Mouse (Mus musculus): ENCODE data around the gene Pxmp2. TPM values are rescaled to one million over a fixed set of nuclear protein-coding genes. Genes with fewer than 3 reads are reported as not detected.

Gene Pxmp2
- total RNA-seq (2014; fragmentation: Nextera tagmentation) (13.0 and 17.5 TPM in 2 replicates), total RNA-seq (2017) (12.9 and 15.6 TPM in 2 replicates), polyA plus RNA-seq (2012) (41.4 and 52.9 TPM in 2 replicates)

- Histone ChIP-seq H3K27me3 (ENCODE audit: insufficient read depth, low read length) (no peaks in the 10 kb centered on the region), H3K4me1 (ENCODE audit: insufficient read depth, low read depth, low read length) (peaks cover 50% of the 10 kb centered on the region), H3K4me3 (ENCODE audit: low read depth, low read length) (peak within 1 kb of the TSS; percentile 86), H3K9me3 (replicated peaks) (no peaks in the 10 kb centered on the region), H3K36me3 (replicated peaks) (peaks cover 50% of the 10 kb centered on the region)
- TF ChIP-seq TAL1 (conservative IDR thresholded peaks at IDR 0.05; ENCODE audit: low read depth, low read length) (no peak), POLR2AphosphoS5 (IDR thresholded peaks at IDR 0.05; ENCODE audit: insufficient replicate concordance, low read depth, low read length) (no peak), GATA1 (IDR thresholded peaks at IDR 0.05; ENCODE audit: borderline replicate concordance, low read length) (no peak)
- DNase-seq (ENCODE audit: low spot score) (peak; percentile 96), ATAC-seq (ENCODE audit: extremely low read depth, insufficient number of reproducible peaks, low FRiP score, poor library complexity, severe bottlenecking) (peak; percentile 91)
Observed at GRCm38 (mm10) chr5:110285770-110286445, at the start of gene Pxmp2, which contains the start of gene Pole. TSS of gene Pxmp2 (minus strand) at chr5:110286186. TSS of gene Pole (plus strand) at chr5:110286306.

GRCm38 (mm10) chr5:110330508-110330907, 44.5 kb upstream of the Pxmp2 start:
- Histone ChIP-seq H3K27me3 (ENCODE audit: insufficient read depth, low read length) (no peaks in the 10 kb centered on the region), H3K4me3 (ENCODE audit: low read depth, low read length) (no peak overlapping the region), H3K9me3 (replicated peaks) (no peaks in the 10 kb centered on the region), H3K4me1 (ENCODE audit: insufficient read depth, low read depth, low read length) (no peaks in the 10 kb centered on the region), H3K36me3 (replicated peaks) (peaks cover 94% of the 10 kb centered on the region)
- DNase-seq (ENCODE audit: low spot score) = no peak
- ATAC-seq (ENCODE audit: extremely low read depth, insufficient number of reproducible peaks, low FRiP score, poor library complexity, severe bottlenecking) = no peak
- no peak for TF ChIP-seq GATA2 (IDR thresholded peaks at IDR 0.05; ENCODE audit: borderline replicate concordance, low read depth, low read length)

GRCm38 (mm10) chr5:110313127-110313526, 27.1 kb upstream of the Pxmp2 start:
- peaks cover 93% of the 10 kb centered on the region for H3K36me3 ChIP-seq (replicated peaks)
- DNase-seq (ENCODE audit: low spot score) = no peak
- H3K27me3 ChIP-seq (ENCODE audit: insufficient read depth, low read length) = no peaks in the 10 kb centered on the region
- TF ChIP-seq GATA1 (IDR thresholded peaks at IDR 0.05; ENCODE audit: borderline replicate concordance, low read length) = no peak
- H3K4me1 ChIP-seq (ENCODE audit: insufficient read depth, low read depth, low read length) = peaks cover 1% of the 10 kb centered on the region; the same call in 1 of the 2 replicates
- H3K4me3 ChIP-seq (ENCODE audit: low read depth, low read length) = no peak overlapping the region
- no peaks in the 10 kb centered on the region for H3K9me3 ChIP-seq (replicated peaks)
- ATAC-seq (ENCODE audit: extremely low read depth, insufficient number of reproducible peaks, low FRiP score, poor library complexity, severe bottlenecking) = no peak

GRCm38 (mm10) chr5:110308861-110309260, 22.9 kb upstream of the Pxmp2 start:
- H3K27me3 ChIP-seq (ENCODE audit: insufficient read depth, low read length) = no peaks in the 10 kb centered on the region
- H3K4me1 ChIP-seq (ENCODE audit: insufficient read depth, low read depth, low read length) = no peaks in the 10 kb centered on the region
- no peaks in the 10 kb centered on the region for H3K9me3 ChIP-seq (replicated peaks)
- no peak for DNase-seq (ENCODE audit: low spot score)
- H3K36me3 ChIP-seq (replicated peaks) = peaks cover 98% of the 10 kb centered on the region
- no peak for TF ChIP-seq GATA1 (IDR thresholded peaks at IDR 0.05; ENCODE audit: borderline replicate concordance, low read length)
- H3K4me3 ChIP-seq (ENCODE audit: low read depth, low read length) = no peak overlapping the region
- ATAC-seq (ENCODE audit: extremely low read depth, insufficient number of reproducible peaks, low FRiP score, poor library complexity, severe bottlenecking) = no peak

- H3K36me3 ChIP-seq (replicated peaks) = peaks cover 96% of the 10 kb centered on the region
- no peak overlapping the region for H3K4me3 ChIP-seq (ENCODE audit: low read depth, low read length)
- H3K4me1 ChIP-seq (ENCODE audit: insufficient read depth, low read depth, low read length) = peaks cover 9% of the 10 kb centered on the region
Observed at GRCm38 (mm10) chr5:110300591-110300990, 14.6 kb upstream of the Pxmp2 start.

GRCm38 (mm10) chr5:110296637-110297036, 10.7 kb upstream of the Pxmp2 start:
- TF ChIP-seq GATA1 (IDR thresholded peaks at IDR 0.05; ENCODE audit: borderline replicate concordance, low read length) (no peak), GATA2 (IDR thresholded peaks at IDR 0.05; ENCODE audit: borderline replicate concordance, low read depth, low read length) (no peak), CTCF (IDR thresholded peaks at IDR 0.05; ENCODE audit: low read depth, low read length) (no peak), TAL1 (conservative IDR thresholded peaks at IDR 0.05; ENCODE audit: low read depth, low read length) (no peak)
- no peak for DNase-seq (ENCODE audit: low spot score)
- no peaks in the 10 kb centered on the region for H3K9me3 ChIP-seq (replicated peaks)
- H3K4me1 ChIP-seq (ENCODE audit: insufficient read depth, low read depth, low read length) = peaks cover 11% of the 10 kb centered on the region
- no peaks in the 10 kb centered on the region for H3K27me3 ChIP-seq (ENCODE audit: insufficient read depth, low read length)
- no peak overlapping the region for H3K4me3 ChIP-seq (ENCODE audit: low read depth, low read length)
- peaks cover 92% of the 10 kb centered on the region for H3K36me3 ChIP-seq (replicated peaks)
- ATAC-seq (ENCODE audit: extremely low read depth, insufficient number of reproducible peaks, low FRiP score, poor library complexity, severe bottlenecking) = no peak

More at GRCm38 (mm10) chr5:110300591-110300990, 14.6 kb upstream of the Pxmp2 start:
- Histone ChIP-seq H3K9me3 (replicated peaks) (no peaks in the 10 kb centered on the region), H3K27me3 (ENCODE audit: insufficient read depth, low read length) (no peaks in the 10 kb centered on the region)
- no peak for TF ChIP-seq GATA2 (IDR thresholded peaks at IDR 0.05; ENCODE audit: borderline replicate concordance, low read depth, low read length)
- TF ChIP-seq GATA1 (IDR thresholded peaks at IDR 0.05; ENCODE audit: borderline replicate concordance, low read length) = no peak
- TF ChIP-seq POLR2AphosphoS5 (IDR thresholded peaks at IDR 0.05; ENCODE audit: insufficient replicate concordance, low read depth, low read length) = no peak
- TF ChIP-seq CTCF (IDR thresholded peaks at IDR 0.05; ENCODE audit: low read depth, low read length) = no peak
- TF ChIP-seq TAL1 (conservative IDR thresholded peaks at IDR 0.05; ENCODE audit: low read depth, low read length) = no peak
- DNase-seq (ENCODE audit: low spot score) (no peak), ATAC-seq (ENCODE audit: extremely low read depth, insufficient number of reproducible peaks, low FRiP score, poor library complexity, severe bottlenecking) (no peak)

- ATAC-seq (ENCODE audit: extremely low read depth, insufficient number of reproducible peaks, low FRiP score, poor library complexity, severe bottlenecking) = peak; percentile 61
Observed at GRCm38 (mm10) chr5:110291649-110292048, 5.7 kb upstream of the Pxmp2 start.

More at GRCm38 (mm10) chr5:110291649-110292048, 5.7 kb upstream of the Pxmp2 start:
- peaks cover 41% of the 10 kb centered on the region for H3K4me1 ChIP-seq (ENCODE audit: insufficient read depth, low read depth, low read length)
- TF ChIP-seq GATA1 (IDR thresholded peaks at IDR 0.05; ENCODE audit: borderline replicate concordance, low read length) (no peak), TAL1 (conservative IDR thresholded peaks at IDR 0.05; ENCODE audit: low read depth, low read length) (no peak), POLR2AphosphoS5 (IDR thresholded peaks at IDR 0.05; ENCODE audit: insufficient replicate concordance, low read depth, low read length) (no peak)
- no peaks in the 10 kb centered on the region for H3K9me3 ChIP-seq (replicated peaks)
- DNase-seq (ENCODE audit: low spot score) = no peak
- no peak overlapping the region for H3K4me3 ChIP-seq (ENCODE audit: low read depth, low read length)
- H3K36me3 ChIP-seq (replicated peaks) = peaks cover 84% of the 10 kb centered on the region
- H3K27me3 ChIP-seq (ENCODE audit: insufficient read depth, low read length) = no peaks in the 10 kb centered on the region
